Mouse (Mus musculus) adrenal gland, postnatal 14 days (tissue): ENCODE data around the gene Nrp2. TPM values are rescaled to one million over a fixed set of nuclear protein-coding genes. Genes with fewer than 3 reads are reported as not detected.
A peak's percentile ranks its signal among the peaks of the same experiment; 100 is the strongest.

Source experiments
- DNase-seq: peaks from one replicate; pipeline ENCODE4 v3.0.0; 2021; ENCODE audit warnings: mixed read lengths
- total RNA-seq: library from RNA; stranded (reverse); gene quantifications from 2 replicates; pipeline ENCODE4 v1.2.3, GENCODE M21; 2021

The Nrp2 gene
- total RNA-seq, 1 experiment from 2014 or later, result 46.6 TPM

DNA sequence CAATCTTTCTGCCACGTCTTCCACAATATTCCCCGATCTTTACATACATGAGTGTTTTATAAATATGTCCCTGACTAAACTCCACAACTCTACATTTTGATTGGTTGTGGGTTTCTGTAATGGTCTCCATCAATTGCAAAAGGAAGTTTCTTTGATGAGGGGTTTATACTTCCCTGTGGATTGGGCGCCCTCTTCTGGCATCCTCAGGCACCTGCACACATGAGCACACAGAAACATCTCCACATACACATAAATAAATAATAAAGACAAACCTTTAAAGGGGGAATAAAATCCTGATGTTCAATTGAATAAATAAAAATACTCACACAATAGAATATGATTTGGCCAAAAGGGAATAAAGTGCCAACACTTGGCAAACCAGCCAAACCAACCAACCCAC is 117.1 kb downstream of the Nrp2 start:
- peak; percentile 36 for DNase-seq

DNA sequence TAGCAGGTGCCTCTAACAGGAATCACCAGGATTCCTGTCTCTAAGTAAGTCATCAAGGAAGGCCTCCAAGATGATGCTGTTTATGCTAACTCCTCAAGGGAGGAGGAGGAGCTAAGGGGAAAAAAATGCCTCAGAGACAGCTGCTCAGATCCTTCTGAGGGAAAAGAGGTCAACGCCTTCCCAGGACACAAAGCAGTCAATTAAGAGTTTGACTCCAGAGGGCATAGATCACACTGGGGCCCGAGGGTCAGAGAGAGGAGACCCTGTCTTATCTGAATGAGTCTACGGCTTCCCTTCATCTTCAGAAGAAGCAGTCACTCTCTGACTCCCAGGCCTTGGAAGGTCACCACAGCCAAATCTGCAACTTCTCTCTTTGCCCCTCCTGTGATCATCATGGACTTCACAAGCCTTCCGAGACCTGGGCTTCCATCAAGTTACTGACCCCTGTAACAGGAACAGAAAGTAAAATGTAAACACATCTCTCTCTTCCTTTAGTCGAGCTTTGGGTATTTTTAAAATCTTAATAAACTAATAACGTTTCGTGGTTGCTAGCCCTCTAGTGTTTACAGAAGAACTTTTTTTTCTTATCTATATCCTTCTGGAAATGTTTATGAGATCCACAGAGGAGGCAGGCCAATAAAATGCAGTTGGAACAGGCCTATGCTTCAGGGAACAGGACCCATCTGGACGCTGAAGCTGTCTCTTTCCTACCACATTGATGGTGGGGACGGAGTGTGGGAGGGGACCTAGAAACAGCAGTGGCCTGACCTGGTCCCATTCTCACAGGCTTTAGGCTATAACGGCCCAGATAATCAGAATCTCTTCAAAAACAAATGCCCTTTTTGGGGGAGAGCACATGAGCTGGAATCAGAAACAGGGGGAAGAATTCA is 118.7 kb downstream of the Nrp2 start:
- DNase-seq, result no peak

DNA sequence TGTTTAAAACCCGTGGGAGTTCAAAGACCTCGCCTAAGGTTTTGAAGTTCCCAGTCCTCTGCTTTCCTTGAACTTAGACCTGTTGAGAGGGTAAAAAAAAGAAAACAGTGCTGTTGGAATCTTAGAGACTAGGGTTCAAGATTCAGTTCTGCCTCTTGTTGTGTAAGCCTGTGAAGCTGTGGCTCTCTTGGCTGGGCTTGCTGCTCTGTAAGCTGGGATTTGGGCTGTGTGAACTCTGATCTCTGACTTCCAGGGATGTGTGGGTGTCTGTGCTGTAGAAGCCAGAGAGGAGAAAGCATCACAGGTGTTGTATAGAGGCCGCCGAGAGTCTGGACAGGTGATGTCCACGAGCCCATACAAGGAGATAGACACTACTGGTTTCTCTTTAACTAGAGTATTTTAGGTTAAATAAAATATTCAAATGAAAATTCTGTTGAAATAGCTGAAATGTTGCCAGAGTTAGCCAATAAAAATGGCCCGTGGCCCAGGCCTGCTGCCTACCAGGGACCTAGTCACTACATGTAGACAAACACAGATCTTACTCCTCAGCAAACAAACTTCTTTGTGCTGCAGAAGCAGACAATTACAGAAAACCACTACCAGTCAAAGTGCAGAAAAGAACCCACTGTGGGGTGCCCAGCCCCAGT is 120.6 kb downstream of the Nrp2 start:
- DNase-seq, result peak; percentile 59

- no peak for DNase-seq
These were observed 123.0 kb downstream of the Nrp2 start for GRCm38 (mm10) chr1:62825822-62826765.

DNA sequence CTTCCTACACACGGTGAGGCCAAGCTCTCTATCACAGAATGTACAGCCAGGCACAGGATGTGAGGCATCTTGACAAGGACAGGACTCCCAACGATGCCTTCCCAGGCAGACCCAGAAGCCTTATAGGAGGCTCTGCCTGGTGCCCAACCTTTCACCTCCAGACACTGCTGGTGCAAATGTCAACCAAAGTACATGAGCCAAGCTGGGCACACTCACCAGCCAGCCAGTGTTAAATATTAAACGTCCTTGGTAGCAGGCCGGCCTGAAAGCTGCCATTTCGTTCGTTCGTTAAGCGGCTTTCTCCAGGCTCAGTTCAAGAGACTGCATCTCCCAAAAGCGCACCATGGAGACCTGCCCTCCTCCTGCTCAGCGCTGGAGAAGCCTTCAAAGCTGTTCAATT is 124.2 kb downstream of the Nrp2 start:
- DNase-seq, result no peak

- DNase-seq, result no peak
These were observed 125.1 kb downstream of the Nrp2 start for GRCm38 (mm10) chr1:62828156-62828555.

DNA sequence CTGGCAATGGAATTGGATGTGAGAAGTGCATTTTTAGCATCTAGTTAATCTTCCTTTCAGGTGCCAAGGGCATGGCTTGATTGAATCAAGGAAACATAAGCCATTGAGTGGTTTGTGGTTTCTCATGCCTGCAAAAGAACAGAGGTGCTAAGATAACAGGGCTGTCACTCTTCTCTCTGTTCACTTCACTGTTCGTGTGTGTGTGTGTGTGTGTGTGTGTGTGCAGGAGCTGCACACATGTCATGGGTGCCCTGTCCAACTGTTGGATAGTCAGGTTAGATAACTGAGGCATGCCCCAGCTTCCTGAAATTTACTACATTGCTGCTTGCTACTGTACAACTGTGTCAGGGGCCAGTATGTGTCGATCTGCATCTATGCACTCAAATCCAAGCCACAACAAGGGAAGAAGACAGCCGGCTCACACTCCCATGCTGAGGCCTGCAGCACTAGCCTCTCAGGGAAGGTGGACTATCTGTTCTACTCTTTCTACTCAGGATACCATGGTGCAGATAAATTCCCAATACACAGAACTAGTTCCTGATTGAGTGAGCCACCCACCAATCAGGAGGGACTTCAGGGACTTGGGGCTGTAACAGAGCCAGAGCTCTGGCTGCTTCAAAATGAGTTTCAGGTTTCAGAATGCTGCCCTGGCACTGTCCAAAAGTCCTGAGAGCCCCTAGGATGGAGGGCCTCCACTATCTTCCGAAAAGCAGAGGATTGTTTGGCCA is 126.8 kb downstream of the Nrp2 start:
- no peak for DNase-seq

- no peak for DNase-seq
These were observed 127.3 kb downstream of the Nrp2 start for GRCm38 (mm10) chr1:62830418-62830769.

DNA sequence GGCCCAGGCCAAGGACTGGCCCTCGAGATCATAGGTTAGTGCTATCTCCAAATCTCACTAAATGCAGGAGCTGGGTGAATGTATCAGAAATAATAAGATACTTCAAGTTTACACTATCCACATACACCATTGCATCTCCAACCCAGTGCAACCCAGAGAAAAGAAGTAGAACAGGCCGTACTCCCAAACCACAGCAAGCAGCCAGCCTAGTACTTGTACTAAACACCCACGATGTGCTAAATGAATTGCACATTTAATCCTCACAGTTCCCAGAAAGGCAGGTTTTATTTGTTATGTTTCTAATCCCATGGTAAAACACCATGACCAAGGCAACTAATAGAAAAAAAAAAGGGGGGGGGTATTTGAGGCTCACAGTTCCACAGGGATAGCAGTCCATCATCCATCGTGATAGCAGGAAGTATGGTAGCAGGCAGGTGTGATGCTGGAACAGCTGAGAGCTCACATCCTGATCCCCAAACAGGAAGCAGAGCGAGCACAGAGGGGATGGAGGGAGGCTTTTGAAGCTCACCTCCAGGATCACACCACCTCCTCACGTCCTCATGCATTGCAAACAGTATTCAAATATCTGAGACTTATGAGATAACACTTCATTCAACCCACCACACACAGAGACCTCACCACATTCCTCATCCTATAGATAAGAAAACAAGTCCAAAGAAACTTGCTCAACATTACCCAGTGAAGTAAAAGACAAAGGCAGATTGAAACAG is 128.8 kb downstream of the Nrp2 start:
- no peak for DNase-seq

DNA sequence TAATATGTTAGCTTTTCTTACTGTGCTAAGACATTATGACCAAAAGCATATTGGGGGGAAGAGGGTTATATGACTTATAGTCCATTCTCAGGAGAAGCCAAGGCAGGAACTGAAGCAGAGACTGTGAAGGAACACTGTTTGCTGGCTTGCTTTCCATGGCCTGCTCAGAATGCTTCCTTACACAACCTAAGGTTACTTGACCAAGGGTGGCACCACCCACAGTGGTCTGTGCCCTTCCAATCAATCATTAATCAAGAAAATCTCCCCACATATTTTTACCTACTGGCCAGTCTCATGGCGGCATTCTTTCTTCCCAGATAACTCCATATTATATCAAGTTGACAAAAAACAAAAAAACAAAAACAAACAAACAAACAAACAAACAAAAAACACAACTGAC is 130.3 kb downstream of the Nrp2 start:
- DNase-seq, result no peak

GRCm38 (mm10) chr1:62834443-62835185 is 131.5 kb downstream of the Nrp2 start:
- no peak for DNase-seq

GRCm38 (mm10) chr1:62838083-62838482 is 135.0 kb downstream of the Nrp2 start:
- DNase-seq, result no peak

DNA sequence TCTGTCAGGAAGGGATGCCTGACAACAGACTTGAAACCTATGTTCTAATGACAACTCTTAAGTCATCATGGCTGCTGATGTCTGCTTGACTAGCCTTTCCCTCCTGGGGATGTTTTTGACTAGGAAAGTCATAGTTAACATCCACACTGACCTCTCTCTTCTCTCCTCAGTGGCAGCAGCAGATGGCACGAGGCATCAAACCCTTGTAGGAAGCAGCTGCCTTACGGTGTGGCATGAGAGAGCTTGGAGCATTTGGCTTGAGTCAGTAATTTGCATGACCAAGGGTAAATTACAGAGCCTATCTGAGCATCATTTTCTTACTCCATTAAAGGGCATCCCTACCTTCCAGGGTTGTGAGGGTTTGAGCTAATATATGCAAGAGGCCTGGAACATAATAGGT is 135.5 kb downstream of the Nrp2 start:
- no peak for DNase-seq

GRCm38 (mm10) chr1:62843215-62843614 is 140.1 kb downstream of the Nrp2 start:
- no peak for DNase-seq

DNA sequence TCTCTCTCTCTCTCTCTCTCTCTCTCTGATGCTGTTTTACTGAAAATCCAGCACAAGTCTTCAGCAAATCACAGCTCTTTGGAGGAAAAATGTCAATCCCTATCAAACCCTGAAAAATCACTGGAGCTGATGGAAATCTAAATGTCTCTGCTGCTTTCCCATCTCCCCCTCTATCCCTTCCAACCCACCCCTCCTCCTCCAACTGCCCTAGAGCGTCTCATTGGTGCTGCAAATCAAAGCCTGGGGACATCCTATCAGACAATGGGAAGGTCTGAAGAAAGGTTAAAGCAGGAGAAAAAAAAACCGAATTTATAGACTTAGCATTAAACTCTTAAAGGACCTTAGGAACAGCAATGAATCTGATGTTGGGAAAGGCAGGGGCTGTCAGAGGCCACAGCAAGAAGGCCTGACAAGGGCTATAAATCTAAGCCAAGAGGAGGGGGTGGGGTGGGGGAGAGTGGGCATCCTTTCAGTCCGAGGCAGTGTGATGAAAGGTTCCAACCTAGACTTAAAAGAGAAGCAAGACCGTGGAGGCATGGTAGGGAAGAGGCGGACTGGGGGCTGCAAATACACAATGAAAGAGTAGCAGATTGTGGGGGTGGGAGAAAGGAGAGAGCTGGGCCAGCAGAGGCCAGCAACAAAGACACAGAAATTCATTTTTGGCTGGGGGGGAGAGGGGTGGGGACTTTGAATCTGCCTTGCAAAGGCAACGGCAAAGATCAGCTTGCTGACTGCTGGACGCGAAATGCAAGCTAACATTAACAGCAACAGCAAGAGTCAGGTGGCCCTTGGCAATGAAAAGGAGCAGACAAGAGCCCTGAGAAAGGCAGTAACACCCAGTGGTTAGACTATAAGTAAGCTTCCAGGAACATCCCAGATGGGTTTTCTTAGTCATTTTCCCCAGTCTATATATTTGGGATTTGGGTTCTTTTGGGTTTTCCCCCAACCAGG is 148.2 kb downstream of the Nrp2 start:
- DNase-seq, result no peak

DNA sequence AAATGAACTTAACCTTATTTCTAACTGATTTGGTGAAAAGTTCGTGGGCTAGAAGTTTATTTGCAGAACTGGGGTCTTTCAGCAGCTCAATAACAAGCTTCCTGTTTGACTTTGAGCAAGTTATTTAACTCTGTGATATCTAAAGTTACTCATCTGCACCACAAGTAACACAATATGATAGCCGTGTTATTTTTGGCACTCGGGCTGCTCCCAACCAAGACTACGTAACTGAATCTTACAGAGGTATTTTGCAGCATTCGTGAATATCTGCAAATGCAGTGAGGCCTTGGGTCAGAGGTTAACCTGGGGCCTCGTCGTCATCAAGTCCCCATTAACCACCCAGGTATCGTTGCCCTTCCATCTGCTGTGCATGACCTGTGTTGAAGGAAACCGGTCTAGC is 150.3 kb downstream of the Nrp2 start:
- no peak for DNase-seq

DNA sequence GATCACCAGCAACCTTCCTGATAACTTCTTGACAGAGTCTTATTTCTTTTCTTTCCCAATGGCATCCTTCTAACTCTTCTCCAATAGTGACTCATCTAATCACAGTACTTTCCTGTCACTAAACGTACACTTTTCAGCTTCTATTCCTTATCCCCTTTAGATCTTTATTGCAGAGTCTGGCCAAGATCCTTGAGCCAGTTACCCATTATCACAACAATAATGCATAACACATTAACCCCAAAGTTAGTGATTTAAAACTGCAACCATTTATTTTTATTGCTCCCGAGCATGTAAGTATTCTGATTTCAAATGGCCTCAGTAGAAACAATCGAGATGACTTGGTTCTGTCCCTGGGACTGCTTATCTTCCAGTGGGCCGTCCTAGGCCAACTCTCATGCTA is 150.9 kb downstream of the Nrp2 start:
- no peak for DNase-seq

DNA sequence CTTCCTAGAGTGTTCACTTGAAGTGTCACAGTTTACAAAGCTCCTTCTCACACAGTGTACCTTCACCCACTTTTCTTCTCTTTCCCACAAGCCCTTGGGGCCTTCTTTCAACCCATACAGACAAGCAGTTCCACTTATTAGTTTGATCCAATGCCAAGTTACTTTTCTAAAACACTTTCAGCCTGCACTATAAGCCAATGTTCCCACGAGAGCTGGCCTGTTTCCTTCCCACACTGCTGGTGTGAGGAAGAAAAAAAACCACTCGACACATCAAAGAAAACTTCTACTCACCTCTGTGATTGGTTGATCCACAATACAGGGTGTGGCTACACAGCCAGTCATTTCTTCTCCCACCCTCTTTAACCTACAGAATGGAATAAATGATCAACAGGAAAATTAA is 156.0 kb downstream of the Nrp2 start:
- no peak for DNase-seq

GRCm38 (mm10) chr1:62859556-62860300 is 156.6 kb downstream of the Nrp2 start:
- DNase-seq, result no peak
